Mouse (Mus musculus): Measurements from ENCODE around the gene Rgs7.

DNA sequence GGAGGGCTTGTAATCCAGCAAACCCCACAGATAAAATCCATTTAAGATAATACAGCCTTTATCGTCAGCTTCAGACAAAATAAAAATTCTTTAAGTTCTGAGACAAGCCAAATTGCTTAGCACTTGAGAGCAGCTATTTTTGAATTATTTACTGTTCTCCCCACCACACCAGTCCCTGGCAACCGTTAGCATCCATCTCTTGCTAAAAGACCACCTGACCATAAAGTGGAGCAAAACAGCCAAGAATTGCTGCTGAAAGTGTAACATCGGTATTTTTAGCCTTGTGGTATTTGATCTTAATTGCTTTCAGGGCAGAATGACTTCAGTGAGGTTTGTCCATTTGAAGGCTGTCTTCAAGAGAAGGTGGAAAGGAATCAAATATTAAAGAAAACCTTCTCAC lies 237.1 kb downstream of the Rgs7 start:
- TF ChIP-seq POLR2A (IDR thresholded peaks at IDR 0.05; ENCODE audit: borderline replicate concordance, extremely low read depth, low read depth, low read length) (no peak), CTCF (IDR thresholded peaks at IDR 0.05; ENCODE audit: insufficient read depth, low read length) (no peak)

All from lung, adult 2 months (tissue).